ENCODE assay signal across 8 mouse cellular contexts in genomic region chr11:4593849-4594607, GRCm38 (mm10). TPM values are rescaled to one million over a fixed set of nuclear protein-coding genes. Genes with fewer than 3 reads are reported as not detected.
DNase-seq lines count a peak whose midpoint lies in the region; ATAC-seq and TF ChIP-seq lines count a peak whose summit lies in the region.
"Had no signal": no experiment of that assay in that cellular context is flagged by ENCODE, and none has a peak within 500 bp of the region (broad histone marks: within the 10 kb centered on the region; RNA-seq: fewer than 3 reads in every experiment).

No protein-coding gene starts in this region.

- no peak for TF ChIP-seq EP300 in lung, postnatal 0 days (IDR thresholded peaks at IDR 0.05)

- DNase-seq in A20 (ENCODE audit: low read depth, low spot score): peak; percentile 82
- DNase-seq in cerebellum, adult 9-10 months: peak; percentile 42
- DNase-seq in kidney, postnatal 14 days: peak; percentile 58
- peak; percentile 49 for DNase-seq in lung, postnatal 0 days (ENCODE audit: low spot score)
- DNase-seq in ovary, postnatal 36 days (ENCODE audit: low spot score): peak; percentile 59

- TF ChIP-seq CTCF in lung, postnatal 0 days (IDR thresholded peaks at IDR 0.05): peak; percentile 34

- peak overlapping the region; percentile 97 for H3K27ac ChIP-seq in heart, embryonic 15.5 days
- peak overlapping the region; percentile 95 for H3K27ac ChIP-seq in lung, postnatal 0 days (ENCODE audit: low read length)

- H3K4me2 ChIP-seq in heart, embryonic 15.5 days: peak overlapping the region; percentile 61
- peak overlapping the region; percentile 64 for H3K4me2 ChIP-seq in lung, postnatal 0 days (replicated peaks; ENCODE audit: low read depth, low read length)

- peaks cover 17% of the 10 kb centered on the region for H3K4me1 ChIP-seq in heart, embryonic 15.5 days (replicated peaks)
- H3K4me1 ChIP-seq in lung, postnatal 0 days (ENCODE audit: insufficient read depth, low read depth, low read length): peaks cover 4% of the 10 kb centered on the region

- ATAC-seq in CD4-positive, CD25-positive, alpha-beta regulatory T cell, adult 4 months: peak; percentile 35
- ATAC-seq in heart, embryonic 15.5 days (replicated peaks; ENCODE audit: insufficient number of reproducible peaks, insufficient read depth, low FRiP score, low read depth): peak; percentile 90
- ATAC-seq in lung, postnatal 0 days: peak; percentile 84

- no peaks in the 10 kb centered on the region; the same call in 1 of the 2 replicates for H3K36me3 ChIP-seq in heart, embryonic 15.5 days
- H3K36me3 ChIP-seq in lung, postnatal 0 days (ENCODE audit: insufficient read depth, low read length): no peaks in the 10 kb centered on the region

- WGBS in heart, embryonic 15.5 days: under 1% methylated on average over 43 of the region's 45 CpGs
- WGBS in lung, postnatal 0 days: 1% methylated on average over 30 of the region's 45 CpGs

- no peaks in the 10 kb centered on the region for H3K27me3 ChIP-seq in heart, embryonic 15.5 days
- no peaks in the 10 kb centered on the region for H3K27me3 ChIP-seq in lung, postnatal 0 days (replicated peaks; ENCODE audit: insufficient read depth, low read length)

- H3K9ac ChIP-seq in heart, embryonic 15.5 days: peak overlapping the region; percentile 100
- peak overlapping the region; percentile 98 for H3K9ac ChIP-seq in lung, postnatal 0 days (replicated peaks; ENCODE audit: low read depth)

- H3K9me3 ChIP-seq in heart, embryonic 15.5 days (replicated peaks): no peaks in the 10 kb centered on the region
- H3K9me3 ChIP-seq in lung, postnatal 0 days (ENCODE audit: low read length): no peaks in the 10 kb centered on the region

- peak overlapping the region; percentile 89 for H3K4me3 ChIP-seq in heart, embryonic 15.5 days
- H3K4me3 ChIP-seq in lung, postnatal 0 days (ENCODE audit: low read depth, low read length): peak overlapping the region; percentile 100

RNA-seq across cellular contexts. Expression of gene Mtmr3, which starts 0.6 kb away (rescaled TPM):
- 10 to 100 TPM; 34.7 to 42.2 TPM for polyA plus RNA-seq in CD4-positive, CD25-positive, alpha-beta regulatory T cell, adult 4 months (2017; shearing (Covaris generic))
- polyA plus RNA-seq in heart, embryonic 15.5 days (2015; fragmentation: Nextera tagmentation; extraction: Ambion mirVana): 18.9 and 24.1 TPM in 2 replicates
- polyA plus RNA-seq in lung, postnatal 0 days (2015; fragmentation: Nextera tagmentation; extraction: Ambion mirVana): 22.0 and 24.6 TPM in 2 replicates

RNA-seq across cellular contexts. Expression of gene Gm11032, which starts 25.8 kb away (rescaled TPM):
- polyA plus RNA-seq in CD4-positive, CD25-positive, alpha-beta regulatory T cell, adult 4 months (2017; shearing (Covaris generic)): not detected
- polyA plus RNA-seq in heart, embryonic 15.5 days (2015; fragmentation: Nextera tagmentation; extraction: Ambion mirVana): not detected in 2 replicates
- polyA plus RNA-seq in lung, postnatal 0 days (2015; fragmentation: Nextera tagmentation; extraction: Ambion mirVana): not detected in 2 replicates
- polyA plus RNA-seq: gonadal fat pad, adult 2 months had no signal

RNA-seq across cellular contexts. Expression of gene Ascc2, which starts 43.5 kb away (rescaled TPM):
- 10 to 100 TPM; 30.6 to 51.0 TPM for polyA plus RNA-seq in CD4-positive, CD25-positive, alpha-beta regulatory T cell, adult 4 months (2017; shearing (Covaris generic))
- 17.7 and 23.3 TPM in 2 replicates for polyA plus RNA-seq in heart, embryonic 15.5 days (2015; fragmentation: Nextera tagmentation; extraction: Ambion mirVana)
- polyA plus RNA-seq in lung, postnatal 0 days (2015; fragmentation: Nextera tagmentation; extraction: Ambion mirVana): 21.7 and 25.3 TPM in 2 replicates

Comparison
In these comparisons a context has a peak if more than half of its experiments do, and no peak if none do; other contexts are left out.
1. Peak in every context shown above with its lines: DNase-seq, ATAC-seq, H3K4me3 ChIP-seq and H3K27ac ChIP-seq.
2. ATAC-seq: peak in every context shown above with its lines; median percentile 90 in heart, embryonic 15.5 days; 84 in lung, postnatal 0 days; 35 in CD4-positive, CD25-positive, alpha-beta regulatory T cell, adult 4 months.